In the genomic region with DNA sequence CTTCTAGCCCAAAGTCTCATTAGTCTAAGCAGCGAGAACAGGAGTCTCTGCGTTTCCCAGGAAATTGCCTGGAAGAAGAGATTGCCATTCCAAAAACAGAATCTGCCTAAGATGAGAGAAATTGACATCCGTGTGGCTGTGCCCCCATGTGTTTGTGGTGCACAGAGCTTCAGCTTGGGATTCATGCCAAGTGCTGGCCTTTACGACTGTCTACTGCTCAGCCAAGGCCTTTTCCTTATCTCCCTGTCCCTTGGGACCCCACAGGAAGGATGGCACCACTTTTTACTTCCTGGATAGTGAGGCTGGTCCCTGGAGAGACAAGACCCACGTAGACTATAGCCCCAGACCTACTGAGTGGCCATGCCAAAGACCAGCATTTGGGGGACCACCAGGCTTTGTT, we compare ENCODE assay signal across 14 mouse cellular contexts.
DNase-seq lines count a peak whose midpoint lies in the region; ATAC-seq and TF ChIP-seq lines count a peak whose summit lies in the region.
"Had no signal": no experiment of that assay in that cellular context is flagged by ENCODE, and none has a peak within 500 bp of the region (broad histone marks: within the 10 kb centered on the region; RNA-seq: fewer than 3 reads in every experiment).

No protein-coding gene starts in this region.

- ATAC-seq in lung, embryonic 14.5 days (ENCODE audit: insufficient read depth): no peak
- no peak for ATAC-seq in neural tube, embryonic 15.5 days (ENCODE audit: low FRiP score)

- no peaks in the 10 kb centered on the region for H3K27me3 ChIP-seq in lung, embryonic 14.5 days (ENCODE audit: insufficient read depth, low read length)
- no peaks in the 10 kb centered on the region for H3K27me3 ChIP-seq in neural tube, embryonic 15.5 days (replicated peaks)
- H3K27me3 ChIP-seq: heart, embryonic 15.5 days; liver, embryonic 13.5 days had no signal

- WGBS in lung, embryonic 14.5 days: 67% methylated on average over 5 of the region's 5 CpGs
- WGBS in neural tube, embryonic 15.5 days: 61% methylated on average over 5 of the region's 5 CpGs

- no peak for TF ChIP-seq CTCF in lung, embryonic 14.5 days (IDR thresholded peaks at IDR 0.05; ENCODE audit: low read depth)

- no peaks in the 10 kb centered on the region for H3K9me3 ChIP-seq in lung, embryonic 14.5 days (ENCODE audit: low read depth, low read length)
- no peaks in the 10 kb centered on the region for H3K9me3 ChIP-seq in neural tube, embryonic 15.5 days (replicated peaks)
- H3K9me3 ChIP-seq: heart, embryonic 15.5 days; liver, embryonic 13.5 days had no signal

- no peak overlapping the region for H3K4me3 ChIP-seq in lung, embryonic 14.5 days (ENCODE audit: low read depth, low read length)
- no peak overlapping the region for H3K4me3 ChIP-seq in neural tube, embryonic 15.5 days (replicated peaks)
- H3K4me3 ChIP-seq: heart, embryonic 15.5 days; liver, embryonic 13.5 days had no signal

- no peak overlapping the region for H3K9ac ChIP-seq in lung, embryonic 14.5 days
- no peak overlapping the region for H3K9ac ChIP-seq in neural tube, embryonic 15.5 days (replicated peaks)
- H3K9ac ChIP-seq: heart, embryonic 15.5 days; liver, embryonic 13.5 days had no signal

- DNase-seq in cerebellum, postnatal 10 days: peak; percentile 73 to 77
- no peak for DNase-seq in cerebellum, adult 8-10 months
- DNase-seq in lung, embryonic 14.5 days: peak; percentile 29
- DNase-seq in lung, postnatal 14 days: no peak
- DNase-seq in adrenal gland, postnatal 25 days: peak; percentile 39
- no peak for DNase-seq in right cerebral cortex, adult 2 months (ENCODE audit: low spot score in 2 of 2)
- DNase-seq: B cell, adult 2 months; heart, adult 18-20 months; kidney, adult 9 months; kidney, postnatal 36 days; liver, embryonic 13.5 days; thymus, postnatal 4 days had no signal

- no peak overlapping the region for H3K27ac ChIP-seq in lung, embryonic 14.5 days (ENCODE audit: low read depth)
- peak overlapping the region; percentile 59; the same call in 1 of the 2 replicates for H3K27ac ChIP-seq in neural tube, embryonic 15.5 days (replicated peaks)
- H3K27ac ChIP-seq: heart, embryonic 15.5 days; liver, embryonic 13.5 days had no signal

- peaks cover 3% of the 10 kb centered on the region; the same call in 1 of the 2 replicates for H3K4me1 ChIP-seq in lung, embryonic 14.5 days (ENCODE audit: insufficient read depth)
- peaks cover 45% of the 10 kb centered on the region for H3K4me1 ChIP-seq in neural tube, embryonic 15.5 days

- peaks cover 27% of the 10 kb centered on the region; the same call in 1 of the 2 replicates for H3K36me3 ChIP-seq in lung, embryonic 14.5 days (ENCODE audit: insufficient read depth)
- 0 out of 2 replicates have a peak, but pooled peaks cover 8% of the 10 kb centered on the region for H3K36me3 ChIP-seq in neural tube, embryonic 15.5 days

- no peak overlapping the region for H3K4me2 ChIP-seq in lung, embryonic 14.5 days
- no peak overlapping the region for H3K4me2 ChIP-seq in neural tube, embryonic 15.5 days
- H3K4me2 ChIP-seq: heart, embryonic 15.5 days; liver, embryonic 13.5 days had no signal

Comparison
In these comparisons a context has a peak if more than half of its experiments do, and no peak if none do; other contexts are left out.
1. DNase-seq: peak in cerebellum, postnatal 10 days (2 of 2), lung, embryonic 14.5 days (single experiment) and adrenal gland, postnatal 25 days (single experiment); none in cerebellum, adult 8-10 months (single experiment), lung, postnatal 14 days (single experiment) and right cerebral cortex, adult 2 months (0 of 2).